Mouse (Mus musculus) layer of hippocampus, postnatal 25 days (tissue): Measurements from ENCODE around the gene Adam1b. TPM values are rescaled to one million over a fixed set of nuclear protein-coding genes. Genes with fewer than 3 reads are reported as not detected.
"Not testable (repeated sequence)": the region's sequence is repeated elsewhere in the genome, so short reads cannot be mapped to it uniquely, and the experiment has no call there.

Source experiments
- DNase-seq, 2 experiments: peaks; one replicate each; pipeline ENCODE4 v3.0.0; 2022; ENCODE audit warnings: mixed read lengths in 2 of 2, low spot score in 1 of 2; ENCODE audit errors: extremely low spot score in 1 of 2
- total RNA-seq, 2 experiments: library from RNA; stranded (reverse); gene quantifications; 2 replicates each; pipeline ENCODE4 v1.2.3; 2021

The Adam1b gene
- under 1 TPM in 1 of 2 experiments, not detected in 1; 0.12 TPM for total RNA-seq

- no peak for DNase-seq
These were observed at the start of gene Adam1b for GRCm38 (mm10) chr5:121503231-121503630. Gene Adam1b, minus strand, starts transcription at chr5:121503435.

GRCm38 (mm10) chr5:121549196-121549595 lies 46.0 kb upstream of the Adam1b start:
- DNase-seq: no peak

GRCm38 (mm10) chr5:121547084-121547483 lies 43.8 kb upstream of the Adam1b start:
- DNase-seq: no peak

- DNase-seq: peak; percentile 18 to 49
These were observed 43.3 kb upstream of the Adam1b start for GRCm38 (mm10) chr5:121546530-121546895.

GRCm38 (mm10) chr5:121545793-121546529 lies 42.7 kb upstream of the Adam1b start, which contains the start of gene Mapkapk5:
Gene Mapkapk5, minus strand, starts transcription at chr5:121545905.
- DNase-seq: peak; percentile 99 to 100

- peak; percentile 10 to 19 for DNase-seq
These were observed 41.9 kb upstream of the Adam1b start, which contains the start of the genes Adam1a and Gm42878 for GRCm38 (mm10) chr5:121544910-121545792. Gene Adam1a, minus strand, starts transcription at chr5:121545482. Gene Gm42878, minus strand, starts transcription at chr5:121545482.

- DNase-seq: no peak
These were observed 40.1 kb upstream of the Adam1b start for GRCm38 (mm10) chr5:121543370-121543769.

- DNase-seq: no peak
These were observed 38.0 kb upstream of the Adam1b start for GRCm38 (mm10) chr5:121541235-121541634.

- DNase-seq: no peak
These were observed 36.8 kb upstream of the Adam1b start for GRCm38 (mm10) chr5:121540066-121540465.

- no peak for DNase-seq
These were observed 34.4 kb upstream of the Adam1b start for GRCm38 (mm10) chr5:121537588-121537987.

- no peak for DNase-seq
These were observed 33.8 kb upstream of the Adam1b start for GRCm38 (mm10) chr5:121536921-121537555.

GRCm38 (mm10) chr5:121535116-121535515 lies 31.9 kb upstream of the Adam1b start:
- DNase-seq: no peak

GRCm38 (mm10) chr5:121534521-121534920 lies 31.3 kb upstream of the Adam1b start:
- DNase-seq: peak in 1 of 2 experiments; percentile 19

- no peak for DNase-seq
These were observed 23.7 kb upstream of the Adam1b start for GRCm38 (mm10) chr5:121526961-121527360.

GRCm38 (mm10) chr5:121526526-121526925 lies 23.3 kb upstream of the Adam1b start:
- DNase-seq: no peak

GRCm38 (mm10) chr5:121525774-121526450 lies 22.7 kb upstream of the Adam1b start:
- no peak for DNase-seq

GRCm38 (mm10) chr5:121519758-121520157 lies 16.5 kb upstream of the Adam1b start:
- not testable (repeated sequence) for DNase-seq

- no peak for DNase-seq
These were observed 15.7 kb upstream of the Adam1b start for GRCm38 (mm10) chr5:121518983-121519382.

GRCm38 (mm10) chr5:121510009-121510408 lies 6.8 kb upstream of the Adam1b start:
- DNase-seq: no peak

GRCm38 (mm10) chr5:121506846-121507245 lies 3.6 kb upstream of the Adam1b start:
- no peak for DNase-seq
